7 mouse cellular contexts compared by ENCODE assay signal in the genomic region with DNA sequence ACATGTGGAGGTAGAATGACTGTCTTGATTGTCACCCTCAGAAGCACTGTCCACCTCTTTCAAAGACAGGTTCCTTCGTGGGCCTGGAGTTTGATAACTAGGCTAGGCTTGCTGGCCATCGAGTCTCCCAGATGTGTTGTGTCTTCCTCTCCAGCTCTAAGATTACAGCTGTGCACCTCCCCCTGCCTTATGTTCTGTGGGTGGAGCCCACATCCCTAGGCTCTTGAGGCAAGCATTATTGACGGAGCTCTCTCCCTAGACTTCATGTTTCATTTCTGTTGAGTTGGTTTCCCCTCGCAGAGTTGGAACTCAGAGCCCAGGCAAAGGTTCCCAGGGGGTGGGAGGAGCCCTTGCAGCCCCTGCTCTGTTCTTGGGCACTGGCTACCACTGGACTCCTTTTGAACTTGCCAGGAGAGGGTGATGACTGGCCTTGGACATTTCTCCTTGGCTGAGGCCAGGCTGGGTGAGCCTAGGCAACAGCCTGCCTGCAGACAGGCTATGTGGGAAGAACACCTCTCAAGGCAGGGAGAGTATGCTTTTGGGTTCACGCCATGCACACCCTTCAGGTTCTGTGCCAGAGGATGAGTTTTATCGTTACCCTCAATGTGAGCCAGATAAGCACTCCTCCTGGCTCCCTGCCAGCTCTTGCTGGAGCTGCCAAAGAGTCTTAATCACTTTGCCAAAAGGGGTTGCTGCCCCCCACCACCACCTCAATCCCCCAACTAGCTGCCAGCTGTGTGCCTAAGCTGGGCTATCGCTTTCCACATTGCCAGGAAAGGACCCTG. TPM values are rescaled to one million over a fixed set of nuclear protein-coding genes. Genes with fewer than 3 reads are reported as not detected.
DNase-seq lines count a peak whose midpoint lies in the region; ATAC-seq lines count a peak whose summit lies in the region.

No protein-coding gene starts in this region.

- no peak overlapping the region for H3K4me3 ChIP-seq in embryonic facial prominence, embryonic 14.5 days (ENCODE audit: low read depth, low read length)
- no peak overlapping the region for H3K4me3 ChIP-seq in neural tube, embryonic 14.5 days (ENCODE audit: low read depth, low read length)

- intact Hi-C loops in left cerebral cortex, postnatal 14 days (cut with DNase I), result no loop called here

- 52% methylated on average over 7 of the region's 7 CpGs for WGBS in embryonic facial prominence, embryonic 14.5 days
- 52% methylated on average over 7 of the region's 7 CpGs for WGBS in neural tube, embryonic 14.5 days

- no peaks in the 10 kb centered on the region for H3K9me3 ChIP-seq in embryonic facial prominence, embryonic 14.5 days (ENCODE audit: control insufficient read depth, low read length)
- no peaks in the 10 kb centered on the region for H3K9me3 ChIP-seq in neural tube, embryonic 14.5 days (ENCODE audit: control insufficient read depth, low read length)

- peak; percentile 35 to 48 for DNase-seq in left cerebral cortex, postnatal 14 days (ENCODE audit: low spot score in 2 of 2)
- no peak for DNase-seq in left cerebral cortex, adult 8-10 months (ENCODE audit: low spot score in 2 of 2)
- DNase-seq in brain, adult 2 months (ENCODE audit: low read depth, low spot score), result peak; percentile 63
- peak; percentile 65 for DNase-seq in embryonic facial prominence, embryonic 14.5 days (ENCODE audit: low spot score)
- peak; percentile 32 for DNase-seq in kidney, postnatal 14 days
- DNase-seq in layer of hippocampus, postnatal 25 days (ENCODE audit: extremely low spot score in 1 of 2, low spot score in 1 of 2), result no peak

- no peak overlapping the region for H3K4me2 ChIP-seq in embryonic facial prominence, embryonic 14.5 days (ENCODE audit: low read depth, low read length)
- no peak overlapping the region for H3K4me2 ChIP-seq in neural tube, embryonic 14.5 days (ENCODE audit: low read depth, low read length)

- no peaks in the 10 kb centered on the region for H3K27me3 ChIP-seq in embryonic facial prominence, embryonic 14.5 days (replicated peaks; ENCODE audit: control insufficient read depth, insufficient read depth, low read length)
- H3K27me3 ChIP-seq in neural tube, embryonic 14.5 days (ENCODE audit: control insufficient read depth, insufficient read depth, low read length), result no peaks in the 10 kb centered on the region

- no peak overlapping the region for H3K9ac ChIP-seq in embryonic facial prominence, embryonic 14.5 days (ENCODE audit: low read depth, low read length)
- H3K9ac ChIP-seq in neural tube, embryonic 14.5 days (replicated peaks; ENCODE audit: low read depth, low read length), result no peak overlapping the region

- H3K4me1 ChIP-seq in embryonic facial prominence, embryonic 14.5 days (ENCODE audit: control insufficient read depth, insufficient read depth, low read length), result no peaks in the 10 kb centered on the region; the same call in 1 of the 2 replicates
- H3K4me1 ChIP-seq in neural tube, embryonic 14.5 days (ENCODE audit: control insufficient read depth, insufficient read depth, low read length), result peaks cover 3% of the 10 kb centered on the region

- no peak overlapping the region for H3K27ac ChIP-seq in embryonic facial prominence, embryonic 14.5 days (replicated peaks; ENCODE audit: low read depth, low read length)
- H3K27ac ChIP-seq in neural tube, embryonic 14.5 days (ENCODE audit: low read depth, low read length), result 0 out of 2 replicates have a peak overlapping the region, but pooled peaks have one; percentile 7

- peak; percentile 55 for ATAC-seq in embryonic facial prominence, embryonic 14.5 days (ENCODE audit: low read depth)
- peak; percentile 76; the same call in 1 of the 2 replicates for ATAC-seq in neural tube, embryonic 14.5 days (ENCODE audit: low read depth)

- no peaks in the 10 kb centered on the region for H3K36me3 ChIP-seq in embryonic facial prominence, embryonic 14.5 days (ENCODE audit: control insufficient read depth, insufficient read depth, low read length)
- H3K36me3 ChIP-seq in neural tube, embryonic 14.5 days (ENCODE audit: control insufficient read depth, insufficient read depth, low read length), result no peaks in the 10 kb centered on the region

RNA-seq across cellular contexts. Expression of a gene that starts 30.1 kb away (rescaled TPM):
- under 1 TPM; 0.32 to 0.66 TPM for total RNA-seq in left cerebral cortex, postnatal 14 days (2021)
- total RNA-seq in left cerebral cortex, adult 8-10 months (2022), result under 1 TPM in 2 of 4 experiments, not detected in 2; 0.22 to 0.25 TPM
- polyA plus RNA-seq in embryonic facial prominence, embryonic 14.5 days (2014; fragmentation: Nextera tagmentation; extraction: Ambion mirVana), result 0.46 and 0.79 TPM in 2 replicates
- polyA plus RNA-seq in neural tube, embryonic 14.5 days (2014; fragmentation: Nextera tagmentation; extraction: Ambion mirVana), result 0.15 TPM in 2 replicates
- total RNA-seq in layer of hippocampus, postnatal 25 days (2021), result under 1 TPM; 0.20 to 0.28 TPM

Comparison
In these comparisons a context has a peak if more than half of its experiments do, and no peak if none do; other contexts are left out.
1. DNase-seq: peak in left cerebral cortex, postnatal 14 days (2 of 2), brain, adult 2 months (single experiment), embryonic facial prominence, embryonic 14.5 days (single experiment) and kidney, postnatal 14 days (single experiment); none in left cerebral cortex, adult 8-10 months (0 of 2) and layer of hippocampus, postnatal 25 days (0 of 2).